In genomic region chr9:103287840-103288488, GRCm38 (mm10) we compare ENCODE assay signal across 11 mouse cellular contexts. TPM values are rescaled to one million over a fixed set of nuclear protein-coding genes. Genes with fewer than 3 reads are reported as not detected.
A peak's percentile ranks its signal among the peaks of the same experiment; 100 is the strongest.
DNase-seq lines count a peak whose midpoint lies in the region; ATAC-seq and TF ChIP-seq lines count a peak whose summit lies in the region.
"Had no signal": no experiment of that assay in that cellular context is flagged by ENCODE, and none has a peak within 500 bp of the region (broad histone marks: within the 10 kb centered on the region; RNA-seq: fewer than 3 reads in every experiment).

No protein-coding gene starts in this region.

- H3K9ac ChIP-seq in forebrain, postnatal 0 days = no peak overlapping the region
- peak overlapping the region; percentile 88 for H3K9ac ChIP-seq in liver, postnatal 0 days (replicated peaks)

- H3K4me3 ChIP-seq in forebrain, embryonic 10.5 days = no peak overlapping the region
- no peak overlapping the region for H3K4me3 ChIP-seq in forebrain, postnatal 0 days (ENCODE audit: low read depth, low read length)
- H3K4me3 ChIP-seq in E14TG2a.4 (replicated peaks; ENCODE audit: low read length) = peak overlapping the region; percentile 53
- H3K4me3 ChIP-seq in liver, postnatal 0 days (ENCODE audit: low read depth, low read length) = peak overlapping the region; percentile 60

- H3K4me1 ChIP-seq in forebrain, embryonic 10.5 days = no peaks in the 10 kb centered on the region; the same call in 1 of the 2 replicates
- no peaks in the 10 kb centered on the region for H3K4me1 ChIP-seq in forebrain, postnatal 0 days (ENCODE audit: insufficient read depth)
- peaks cover 17% of the 10 kb centered on the region for H3K4me1 ChIP-seq in E14TG2a.4 (replicated peaks; ENCODE audit: low read depth, low read length)
- peaks cover 34% of the 10 kb centered on the region for H3K4me1 ChIP-seq in liver, postnatal 0 days (ENCODE audit: insufficient read depth)

- ATAC-seq in forebrain, postnatal 0 days = no peak
- peak; percentile 93 for ATAC-seq in erythroblast, adult 5-6 weeks (replicated peaks; ENCODE audit: low FRiP score, poor library complexity, severe bottlenecking)
- ATAC-seq in liver, postnatal 0 days = peak; percentile 97

- no peak for TF ChIP-seq CTCF in forebrain, postnatal 0 days (IDR thresholded peaks at IDR 0.05; ENCODE audit: low read depth)
- no peak for TF ChIP-seq CTCF in E14TG2a.4 (conservative IDR thresholded peaks at IDR 0.05; ENCODE audit: low read length)
- TF ChIP-seq CTCF in liver, postnatal 0 days (IDR thresholded peaks at IDR 0.05; ENCODE audit: low read depth) = no peak

- H3K27me3 ChIP-seq in forebrain, embryonic 10.5 days (ENCODE audit: poor library complexity, severe bottlenecking) = no peaks in the 10 kb centered on the region
- no peaks in the 10 kb centered on the region for H3K27me3 ChIP-seq in forebrain, postnatal 0 days (ENCODE audit: insufficient read depth, low read length)
- H3K27me3 ChIP-seq in E14TG2a.4 (ENCODE audit: insufficient read depth, low read length) = no peaks in the 10 kb centered on the region
- H3K27me3 ChIP-seq in liver, postnatal 0 days (ENCODE audit: insufficient read depth, low read length) = no peaks in the 10 kb centered on the region

- H3K27ac ChIP-seq in forebrain, embryonic 10.5 days = 0 out of 2 replicates have a peak overlapping the region, but pooled peaks have one; percentile 53
- no peak overlapping the region for H3K27ac ChIP-seq in forebrain, postnatal 0 days (ENCODE audit: low read depth, low read length)
- H3K27ac ChIP-seq in liver, postnatal 0 days (ENCODE audit: low read depth) = peak overlapping the region; percentile 99
- H3K27ac ChIP-seq: kidney, postnatal 0 days had no signal

- no peak for DNase-seq in forebrain, embryonic 10.5 days (ENCODE audit: extremely low spot score, low spot score)
- no peak for DNase-seq in forebrain, postnatal 0 days
- DNase-seq in liver, postnatal 0 days = peak; percentile 85
- DNase-seq in adipocyte (ENCODE audit: low spot score) = no peak
- DNase-seq in urinary bladder, postnatal 10 days (ENCODE audit: low spot score) = no peak
- DNase-seq in frontal cortex, postnatal 10 days (ENCODE audit: low spot score in 2 of 2) = no peak
- DNase-seq: embryo, embryonic 11 days; heart, postnatal 14 days had no signal

- TF ChIP-seq EP300 in liver, postnatal 0 days (IDR thresholded peaks at IDR 0.05; ENCODE audit: low read depth) = peak; percentile 82; the same call in 1 of the 2 replicates

- no peaks in the 10 kb centered on the region for H3K9me3 ChIP-seq in forebrain, embryonic 10.5 days
- H3K9me3 ChIP-seq in forebrain, postnatal 0 days (ENCODE audit: low read length) = no peaks in the 10 kb centered on the region
- no peaks in the 10 kb centered on the region for H3K9me3 ChIP-seq in E14TG2a.4 (ENCODE audit: low read length)
- H3K9me3 ChIP-seq in liver, postnatal 0 days (ENCODE audit: low read length) = no peaks in the 10 kb centered on the region

- WGBS in forebrain, embryonic 10.5 days = 86% methylated on average over 19 of the region's 19 CpGs
- WGBS in forebrain, postnatal 0 days = 91% methylated on average over 19 of the region's 19 CpGs
- 45% methylated on average over 19 of the region's 19 CpGs for WGBS in liver, postnatal 0 days (ENCODE audit: insufficient replicate concordance)

- H3K36me3 ChIP-seq in forebrain, embryonic 10.5 days (replicated peaks) = no peaks in the 10 kb centered on the region
- H3K36me3 ChIP-seq in forebrain, postnatal 0 days (ENCODE audit: insufficient read depth) = no peaks in the 10 kb centered on the region
- no peaks in the 10 kb centered on the region for H3K36me3 ChIP-seq in E14TG2a.4 (ENCODE audit: insufficient read depth, low read length)
- no peaks in the 10 kb centered on the region for H3K36me3 ChIP-seq in liver, postnatal 0 days (replicated peaks; ENCODE audit: insufficient read depth, low read length)

- H3K4me2 ChIP-seq in forebrain, postnatal 0 days (ENCODE audit: low read depth) = no peak overlapping the region
- peak overlapping the region; percentile 74 for H3K4me2 ChIP-seq in liver, postnatal 0 days (ENCODE audit: low read depth, low read length)

RNA-seq across cellular contexts. Expression of gene 1300017J02Rik, which starts 16.9 kb away (rescaled TPM):
- polyA plus RNA-seq in forebrain, embryonic 10.5 days (2016; fragmentation: Nextera tagmentation; extraction: Ambion mirVana) = 3.6 and 4.1 TPM in 2 replicates
- 0.10 and 0.23 TPM in 2 replicates for total RNA-seq in forebrain, postnatal 0 days (2014; rRNA removed)
- 0.10 and 0.74 TPM in 2 replicates for polyA plus RNA-seq in forebrain, postnatal 0 days (2015; fragmentation: Nextera tagmentation; extraction: Ambion mirVana)
- total RNA-seq in erythroblast, adult 5-6 weeks (2015; ENCODE audit: low replicate concordance) = 403 and 418 TPM in 2 replicates
- 508 and 583 TPM in 2 replicates for total RNA-seq in erythroblast, adult 5-6 weeks (2017; ENCODE audit: low replicate concordance)
- polyA plus RNA-seq in liver, postnatal 0 days (2015; fragmentation: Nextera tagmentation; extraction: Ambion mirVana) = 171 and 175 TPM in 2 replicates

RNA-seq across cellular contexts. Expression of gene Topbp1, which starts 17.1 kb away (rescaled TPM):
- polyA plus RNA-seq in forebrain, embryonic 10.5 days (2016; fragmentation: Nextera tagmentation; extraction: Ambion mirVana) = 96.0 and 106 TPM in 2 replicates
- total RNA-seq in forebrain, postnatal 0 days (2014; rRNA removed) = 24.8 and 29.2 TPM in 2 replicates
- 13.5 and 15.8 TPM in 2 replicates for polyA plus RNA-seq in forebrain, postnatal 0 days (2015; fragmentation: Nextera tagmentation; extraction: Ambion mirVana)
- 49.3 and 75.1 TPM in 2 replicates for total RNA-seq in erythroblast, adult 5-6 weeks (2015; ENCODE audit: low replicate concordance)
- total RNA-seq in erythroblast, adult 5-6 weeks (2017; ENCODE audit: low replicate concordance) = 82.1 and 86.1 TPM in 2 replicates
- polyA plus RNA-seq in liver, postnatal 0 days (2015; fragmentation: Nextera tagmentation; extraction: Ambion mirVana) = 15.5 and 17.3 TPM in 2 replicates

RNA-seq across cellular contexts. Expression of gene Trf, which starts 57.7 kb away (rescaled TPM):
- polyA plus RNA-seq in forebrain, embryonic 10.5 days (2016; fragmentation: Nextera tagmentation; extraction: Ambion mirVana) = 11.9 and 14.2 TPM in 2 replicates
- 25.1 and 26.5 TPM in 2 replicates for total RNA-seq in forebrain, postnatal 0 days (2014; rRNA removed)
- 20.0 and 27.5 TPM in 2 replicates for polyA plus RNA-seq in forebrain, postnatal 0 days (2015; fragmentation: Nextera tagmentation; extraction: Ambion mirVana)
- 142 and 201 TPM in 2 replicates for total RNA-seq in erythroblast, adult 5-6 weeks (2015; ENCODE audit: low replicate concordance)
- 49.4 and 54.1 TPM in 2 replicates for total RNA-seq in erythroblast, adult 5-6 weeks (2017; ENCODE audit: low replicate concordance)
- polyA plus RNA-seq in liver, postnatal 0 days (2015; fragmentation: Nextera tagmentation; extraction: Ambion mirVana) = 28,598 and 33,336 TPM in 2 replicates

RNA-seq across cellular contexts. Expression of gene Gm20425, which starts 57.9 kb away (rescaled TPM):
- polyA plus RNA-seq in forebrain, embryonic 10.5 days (2016; fragmentation: Nextera tagmentation; extraction: Ambion mirVana) = not detected in 2 replicates
- not detected in 2 replicates for total RNA-seq in forebrain, postnatal 0 days (2014; rRNA removed)
- polyA plus RNA-seq in forebrain, postnatal 0 days (2015; fragmentation: Nextera tagmentation; extraction: Ambion mirVana) = 3.4 and 3.7 TPM in 2 replicates
- not detected in 2 replicates for total RNA-seq in erythroblast, adult 5-6 weeks (2015; ENCODE audit: low replicate concordance)
- 4.7 TPM in 1 of 2 replicates, not detected in the other for total RNA-seq in erythroblast, adult 5-6 weeks (2017; ENCODE audit: low replicate concordance)
- polyA plus RNA-seq in liver, postnatal 0 days (2015; fragmentation: Nextera tagmentation; extraction: Ambion mirVana) = 5.1 and 6.1 TPM in 2 replicates

Comparison
In these comparisons a context has a peak if more than half of its experiments do, and no peak if none do; other contexts are left out.
1. H3K4me3 ChIP-seq: peak in E14TG2a.4 (single experiment) and liver, postnatal 0 days (single experiment); none in forebrain, embryonic 10.5 days (single experiment) and forebrain, postnatal 0 days (single experiment).
2. RNA of gene 1300017J02Rik, which starts 16.9 kb away (polyA plus RNA-seq): 171 to 175 TPM in liver, postnatal 0 days; 3.6 to 4.1 TPM in forebrain, embryonic 10.5 days and 0.10 to 0.74 TPM in forebrain, postnatal 0 days; every median in the first group is over 10 times any median in the second.
3. RNA of gene Trf, which starts 57.7 kb away (polyA plus RNA-seq): 28,598 to 33,336 TPM in liver, postnatal 0 days; 20.0 to 27.5 TPM in forebrain, postnatal 0 days and 11.9 to 14.2 TPM in forebrain, embryonic 10.5 days; every median in the first group is over 1,000 times any median in the second.